Mouse (Mus musculus) megakaryocyte, embryonic 14.5 days (primary cell): ENCODE measurements around the gene Cntn1.

ENCODE experiments used
- FLI1 ChIP-seq: IDR thresholded peaks from 2 replicates; pipeline ENCODE4 v1.6.1; 2012; ENCODE audit warnings: low read length, inconsistent platforms, mixed read lengths
- GATA1 ChIP-seq: IDR thresholded peaks from 3 replicates; pipeline ENCODE4 v1.6.1; 2012; ENCODE audit warnings: mixed read lengths, low read length, inconsistent platforms, borderline replicate concordance

GRCm38 (mm10) chr15:92060986-92061385 is 10.0 kb downstream of the Cntn1 start:
- TF ChIP-seq GATA1 (no peak), FLI1 (no peak)
